Mouse (Mus musculus) liver, adult 2 months (tissue): ENCODE measurements at regions not wholly inside any gene's neighbourhood (a gene's known extent, or its start where the extent isn't known, plus 50 kb on each side); places are given as distances from the start of the nearest gene placed in this dataset.

ENCODE experiments used
- CTCF ChIP-seq: fragments of 200-500 bp; IDR thresholded peaks from 2 replicates; pipeline ENCODE4 v1.5.1; 2011; ENCODE audit warnings: low read depth, low read length, control low read depth
- POLR2A ChIP-seq: fragments of 200-500 bp; IDR thresholded peaks from 2 replicates; pipeline ENCODE4 v1.6.1; 2011; ENCODE audit warnings: low read length, control low read depth; ENCODE audit not compliant: insufficient read depth; ENCODE audit errors: extremely low read depth

DNA sequence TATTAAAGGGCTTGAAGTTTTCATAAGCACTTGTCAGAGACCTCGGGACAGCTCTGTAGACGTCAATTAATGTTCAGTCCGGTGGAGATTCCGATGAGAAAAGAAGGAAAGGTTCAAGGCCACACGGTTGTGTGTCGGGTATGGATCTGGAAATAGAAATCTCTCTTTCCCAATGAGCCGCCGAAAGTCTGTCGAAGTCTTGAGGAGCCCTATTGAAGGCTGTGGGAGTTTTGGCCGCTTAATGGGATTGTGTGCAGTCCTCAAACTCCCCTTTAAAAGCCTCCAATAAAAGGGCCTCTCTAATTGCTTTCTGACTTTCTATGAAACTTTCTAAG, 92.0 kb upstream of the Dio3 start:
- TF ChIP-seq POLR2A, result no peak
- TF ChIP-seq CTCF, result no peak
